Mouse (Mus musculus): ENCODE data around the gene Fbxl19.

- TF ChIP-seq EP300 (IDR thresholded peaks at IDR 0.05; ENCODE audit: insufficient read depth, low read depth, low read length) (peak; percentile 72), POLR2A (IDR thresholded peaks at IDR 0.05; ENCODE audit: insufficient read depth, low read depth, low read length) (peak; percentile 49)
Measured at GRCm38 (mm10) chr7:127768997-127769593, 24.8 kb downstream of the Fbxl19 start.
